Mouse (Mus musculus): Measurements from ENCODE around the gene Prkce. TPM values are rescaled to one million over a fixed set of nuclear protein-coding genes. Genes with fewer than 3 reads are reported as not detected.
A peak's percentile ranks its signal among the peaks of the same experiment; 100 is the strongest.

Gene Prkce
- total RNA-seq, 2 experiments from 2014 or later, result 315 to 338 TPM

DNA sequence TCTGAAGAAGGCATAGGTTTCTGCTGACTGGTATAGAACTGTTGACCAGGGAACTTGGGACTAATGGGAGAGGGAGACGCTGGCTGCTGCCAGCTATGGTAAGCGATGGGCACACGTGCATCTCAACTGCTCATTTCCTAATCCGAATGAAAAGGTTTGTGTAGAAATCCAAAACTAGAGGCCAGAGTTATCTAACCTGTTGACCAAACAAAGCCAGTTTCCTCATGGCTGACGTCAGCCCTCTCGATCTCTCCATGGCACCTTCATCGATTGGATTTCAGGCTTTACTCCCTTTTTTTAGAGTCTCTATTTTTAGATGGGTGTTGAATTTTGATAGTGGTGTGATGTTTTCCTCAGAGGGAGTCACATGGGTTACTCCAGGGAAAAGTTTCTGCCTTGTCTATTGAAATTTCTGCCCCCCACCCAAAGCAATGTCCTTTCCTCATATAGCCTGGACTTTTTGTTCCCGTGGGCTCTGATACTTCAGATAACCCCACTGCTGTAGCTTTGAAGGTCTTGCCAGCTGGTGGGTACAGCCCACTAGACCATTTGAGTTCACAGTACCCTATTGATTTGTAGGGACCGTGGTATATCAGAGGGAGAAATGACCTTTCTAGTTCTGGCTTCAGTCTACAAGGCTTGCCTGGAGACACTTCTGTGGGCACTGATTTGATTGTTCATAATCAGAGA is 335.8 kb downstream of the Prkce start:
- DNase-seq (ENCODE audit: low spot score in 2 of 2), result no peak

DNA sequence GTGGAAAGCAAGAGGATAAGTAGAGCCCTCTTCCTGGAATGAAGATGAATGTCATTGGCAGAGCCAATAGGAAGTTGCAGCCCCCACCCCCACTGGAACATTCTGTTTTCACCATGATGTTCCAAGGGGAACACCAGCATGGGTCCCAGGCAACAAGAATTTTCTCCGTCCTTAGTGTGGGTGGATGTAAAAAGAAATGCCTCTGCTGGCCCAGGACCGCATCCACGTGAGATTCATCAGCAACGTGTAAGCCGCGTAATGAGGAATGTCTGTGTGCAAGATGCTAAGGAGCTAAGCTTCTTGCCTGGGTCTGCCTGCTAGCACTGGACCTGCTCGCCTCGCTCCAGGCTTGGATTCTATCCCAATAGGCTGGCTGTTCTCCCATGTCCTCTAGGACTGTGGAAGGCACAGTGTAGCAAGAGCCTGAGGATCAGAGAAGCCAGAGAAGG is 337.6 kb downstream of the Prkce start, which contains the start of gene Gm10309:
Gene Gm10309, minus strand, starts transcription at position 50 of the 449 bp plus-strand sequence.
- peak; percentile 60 to 68 for DNase-seq (ENCODE audit: low spot score in 2 of 2)

DNA sequence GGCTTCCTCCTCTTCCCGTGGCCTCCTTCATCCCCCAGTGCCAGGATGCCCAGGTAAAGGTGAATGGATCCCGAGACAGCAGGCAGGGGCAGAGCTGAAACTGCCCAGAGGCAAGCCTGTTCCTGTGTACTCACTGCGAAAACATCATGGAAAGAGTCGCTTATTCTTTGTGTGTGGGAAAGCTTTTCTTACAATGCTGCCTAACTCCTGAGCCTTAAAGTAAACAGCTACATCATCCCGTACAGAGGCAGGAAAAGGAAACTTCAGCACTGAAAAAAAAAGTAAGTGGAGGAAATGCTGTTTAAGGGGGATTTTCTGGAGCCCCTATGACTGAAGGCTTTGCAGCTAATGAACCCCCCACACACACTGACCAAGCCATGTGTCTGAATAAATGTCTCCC is 339.3 kb downstream of the Prkce start:
- DNase-seq (ENCODE audit: low spot score in 2 of 2), result no peak

GRCm38 (mm10) chr17:86507342-86508211 is 340.0 kb downstream of the Prkce start:
- no peak for DNase-seq (ENCODE audit: low spot score in 2 of 2)

DNA sequence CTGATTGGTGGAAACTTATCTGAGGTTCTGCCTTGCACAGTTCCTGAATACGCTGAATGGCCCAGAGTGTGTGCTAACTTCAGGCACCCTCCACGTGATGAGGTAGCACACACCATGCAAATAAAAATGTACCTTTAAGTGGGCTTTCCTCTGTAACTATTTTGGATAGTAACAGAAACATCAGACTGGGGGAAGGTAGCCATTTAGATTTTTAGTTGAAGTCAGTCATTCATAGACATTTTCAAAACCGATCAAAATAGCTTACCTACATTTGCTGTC is 340.6 kb downstream of the Prkce start:
- DNase-seq (ENCODE audit: low spot score in 2 of 2), result no peak

DNA sequence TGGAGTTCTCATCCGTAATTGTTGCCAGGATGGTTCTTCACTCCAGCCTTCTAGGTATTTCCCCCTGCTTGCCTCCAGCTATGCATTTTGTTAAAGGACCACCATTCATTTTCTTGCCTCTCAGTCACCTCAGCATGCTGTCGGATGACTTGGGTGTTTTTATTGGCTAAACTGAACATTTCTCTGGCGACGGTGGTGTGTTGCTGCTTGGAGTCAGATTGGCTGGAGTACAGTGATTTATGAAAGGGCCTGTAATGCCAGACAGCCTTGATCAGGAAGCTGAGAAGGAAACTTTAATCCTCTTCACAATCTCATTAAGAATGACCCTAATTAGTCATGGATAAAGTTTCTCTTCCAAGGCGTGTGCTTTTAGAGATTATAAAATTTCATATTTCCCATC is 342.3 kb downstream of the Prkce start:
- no peak for DNase-seq (ENCODE audit: low spot score in 2 of 2)

GRCm38 (mm10) chr17:86514974-86515620 is 347.5 kb downstream of the Prkce start:
- DNase-seq (ENCODE audit: low spot score in 2 of 2), result no peak

DNA sequence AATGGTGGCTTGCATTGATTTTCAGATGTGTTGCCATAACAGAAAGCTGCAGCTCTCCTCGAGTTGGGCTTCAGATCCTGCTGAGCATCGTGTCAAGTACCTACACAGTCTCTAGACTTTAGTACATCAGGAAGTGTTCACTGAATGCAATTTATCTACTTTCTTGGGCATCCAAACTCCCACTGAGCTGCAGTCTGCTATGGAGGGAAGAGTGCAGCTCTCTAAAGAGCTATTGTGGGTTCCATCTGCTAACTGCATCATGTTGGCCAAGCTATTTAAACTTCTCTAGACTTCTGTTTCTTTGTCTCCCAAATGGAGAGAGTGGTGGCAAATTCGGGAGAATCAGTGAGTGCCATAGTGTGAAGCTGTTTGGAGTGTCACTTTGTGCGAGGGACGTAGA is 349.0 kb downstream of the Prkce start:
- no peak for DNase-seq (ENCODE audit: low spot score in 2 of 2)

- DNase-seq (ENCODE audit: low spot score in 2 of 2), result no peak
These were observed 351.0 kb downstream of the Prkce start for GRCm38 (mm10) chr17:86518604-86519003.

GRCm38 (mm10) chr17:86521252-86521651 is 353.7 kb downstream of the Prkce start:
- DNase-seq (ENCODE audit: low spot score in 2 of 2), result no peak

- DNase-seq (ENCODE audit: low spot score in 2 of 2), result no peak
These were observed 355.1 kb downstream of the Prkce start for GRCm38 (mm10) chr17:86522649-86523048.

DNA sequence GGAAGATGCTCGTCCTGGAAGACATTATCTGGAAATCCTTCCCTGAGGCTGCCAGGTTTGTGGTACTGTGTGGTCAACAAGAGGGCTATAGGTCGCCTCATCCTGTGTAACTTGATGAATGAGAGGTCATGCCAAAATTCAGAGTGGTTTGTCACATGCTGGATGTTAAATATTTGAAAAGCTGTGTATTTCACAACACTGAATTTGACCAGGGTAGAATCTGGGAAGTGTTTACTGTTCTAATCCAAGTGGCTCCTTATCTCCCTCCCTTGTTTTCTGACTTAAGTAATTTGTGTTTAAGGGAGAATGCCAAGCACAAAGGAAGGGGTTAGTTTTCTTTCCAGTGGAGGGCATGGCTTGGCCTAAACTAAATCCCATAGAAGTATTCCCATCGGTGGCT is 355.8 kb downstream of the Prkce start:
- DNase-seq (ENCODE audit: low spot score in 2 of 2), result no peak

GRCm38 (mm10) chr17:86523843-86524242 is 356.3 kb downstream of the Prkce start:
- DNase-seq (ENCODE audit: low spot score in 2 of 2), result no peak

DNA sequence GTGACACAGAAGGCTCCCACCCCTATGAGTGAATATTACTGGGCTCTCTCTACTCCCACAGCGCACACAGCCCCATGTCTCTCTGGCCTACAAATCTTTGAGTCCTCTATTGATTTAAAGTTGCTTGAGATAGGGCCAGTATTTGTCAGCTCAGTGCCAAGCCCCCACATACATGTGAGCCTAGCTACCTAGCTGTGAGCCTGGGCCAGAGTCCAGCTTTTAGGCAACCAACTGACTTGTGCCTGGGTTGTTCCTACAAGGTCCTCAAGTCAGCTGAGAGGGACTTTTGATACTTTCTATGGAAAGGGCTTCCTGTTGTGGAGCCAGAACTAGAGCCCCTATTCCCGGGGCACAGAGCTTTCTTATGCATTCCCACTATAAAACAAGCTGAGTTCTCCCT is 357.5 kb downstream of the Prkce start:
- no peak for DNase-seq (ENCODE audit: low spot score in 2 of 2)

DNA sequence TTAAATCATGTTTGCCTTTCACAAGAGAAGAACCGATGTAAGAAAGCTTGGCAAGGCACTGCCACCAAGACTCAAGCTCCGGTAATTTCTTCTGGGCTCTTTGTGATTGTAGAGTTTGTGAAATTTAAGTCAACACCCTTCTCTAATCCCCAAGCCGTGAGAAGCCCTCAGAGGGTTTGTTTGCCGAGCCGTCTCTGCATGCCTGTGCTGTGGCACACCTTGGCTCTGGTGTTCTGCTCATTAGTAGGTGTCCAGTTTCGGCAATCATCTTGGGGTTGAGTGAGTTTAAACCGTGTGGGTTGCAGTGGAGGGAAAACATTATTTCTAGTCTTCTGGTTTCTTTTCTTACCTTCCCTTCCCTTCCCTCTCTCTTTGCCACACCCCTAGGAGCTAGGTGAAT is 358.4 kb downstream of the Prkce start:
- no peak for DNase-seq (ENCODE audit: low spot score in 2 of 2)

GRCm38 (mm10) chr17:86527298-86527697 is 359.7 kb downstream of the Prkce start:
- DNase-seq (ENCODE audit: low spot score in 2 of 2), result no peak

- no peak for DNase-seq (ENCODE audit: low spot score in 2 of 2)
These were observed 361.4 kb downstream of the Prkce start for GRCm38 (mm10) chr17:86529003-86529402.

- no peak for DNase-seq (ENCODE audit: low spot score in 2 of 2)
These were observed 361.8 kb downstream of the Prkce start for GRCm38 (mm10) chr17:86529411-86529810.

DNA sequence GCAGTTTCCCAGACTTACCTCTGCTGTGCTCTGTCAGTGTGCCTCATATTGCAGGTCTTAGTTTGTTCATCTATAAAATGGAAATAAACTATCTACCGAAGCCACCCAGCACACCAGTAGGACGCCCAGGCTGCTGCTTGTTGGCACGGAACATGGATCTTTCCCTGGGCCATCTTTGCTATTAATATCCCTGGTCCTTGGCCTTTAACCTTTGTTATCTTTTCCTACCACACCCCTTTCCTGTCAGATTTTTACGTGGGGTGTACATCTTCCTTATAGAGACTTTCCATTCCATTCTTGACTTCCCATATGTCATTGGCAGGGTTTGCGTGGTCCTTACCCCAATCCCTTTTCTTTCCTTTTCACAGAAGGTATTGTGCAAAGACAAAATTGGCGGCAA is 363.6 kb downstream of the Prkce start:
- DNase-seq (ENCODE audit: low spot score in 2 of 2), result no peak

DNA sequence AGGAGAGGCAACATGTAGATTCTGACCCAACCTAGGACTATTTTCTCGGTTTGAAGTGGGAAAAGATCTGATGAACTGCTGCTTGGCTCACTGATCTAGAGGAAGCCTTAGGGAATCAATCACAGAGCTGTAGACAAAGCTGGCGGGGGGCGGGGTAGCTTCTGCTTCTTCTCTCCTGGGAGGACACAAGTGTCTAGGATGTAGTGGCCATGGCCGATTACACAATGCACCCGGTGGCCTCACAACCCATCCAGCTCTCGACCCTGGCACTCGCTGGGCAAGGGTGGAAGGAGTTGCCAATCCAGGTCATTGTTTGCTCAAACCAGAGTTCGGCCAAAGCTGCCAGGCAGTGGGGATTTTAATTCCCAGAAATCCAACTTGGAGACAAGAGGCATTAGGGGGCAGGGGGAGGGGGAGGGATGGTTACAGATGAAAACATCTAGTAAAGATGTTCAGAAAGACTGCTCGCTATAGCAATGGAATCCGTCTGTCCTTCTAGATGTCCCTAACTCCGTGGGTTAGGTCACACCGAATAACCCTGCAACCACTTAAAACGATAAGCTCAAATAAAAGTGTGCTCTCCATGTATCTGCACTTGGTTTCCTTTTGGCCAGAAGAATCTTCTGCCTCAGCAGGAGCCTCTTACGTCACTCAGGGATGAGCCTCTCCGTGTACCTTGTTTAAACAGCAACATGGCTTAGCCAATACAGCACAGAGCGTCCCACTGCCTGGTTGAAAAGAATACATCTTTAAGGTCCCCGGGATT is 365.4 kb downstream of the Prkce start:
- DNase-seq (ENCODE audit: low spot score in 2 of 2), result no peak

DNA sequence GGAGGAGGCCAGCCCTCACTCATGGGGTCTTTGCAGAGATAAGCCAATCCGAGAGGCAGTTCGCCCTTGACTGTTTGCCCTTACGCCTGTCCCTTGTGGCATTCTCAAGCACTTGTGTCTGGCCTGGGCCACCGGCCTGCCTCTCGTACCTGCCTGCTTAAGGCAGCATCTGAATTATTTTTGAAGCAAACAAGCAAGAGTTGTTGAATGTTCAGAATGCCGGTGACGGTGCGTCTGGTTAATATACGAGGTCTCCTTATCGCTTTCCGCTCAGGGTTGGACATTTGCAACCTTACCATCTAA is 365.9 kb downstream of the Prkce start:
- no peak for DNase-seq (ENCODE audit: low spot score in 2 of 2)

- DNase-seq (ENCODE audit: low spot score in 2 of 2), result peak in 1 of 2 experiments; percentile 25
These were observed 367.5 kb downstream of the Prkce start for GRCm38 (mm10) chr17:86535096-86535495.

Measured in layer of hippocampus, postnatal 10 days (tissue).